Mouse (Mus musculus) colon, adult 2 months (tissue): ENCODE measurements around the gene Gm37240. TPM values are rescaled to one million over a fixed set of nuclear protein-coding genes. Genes with fewer than 3 reads are reported as not detected.

Experiments used
- polyA plus RNA-seq: library from polyadenylated mRNA; depleted of rRNA; stranded (reverse); fragments of >200 nt; gene quantifications from 2 replicates; pipeline ENCODE4 v1.2.3, GENCODE M21; 2012; rRNA removed

Gene Gm37240
- 31.5 and 33.9 TPM in 2 replicates for polyA plus RNA-seq

DNA sequence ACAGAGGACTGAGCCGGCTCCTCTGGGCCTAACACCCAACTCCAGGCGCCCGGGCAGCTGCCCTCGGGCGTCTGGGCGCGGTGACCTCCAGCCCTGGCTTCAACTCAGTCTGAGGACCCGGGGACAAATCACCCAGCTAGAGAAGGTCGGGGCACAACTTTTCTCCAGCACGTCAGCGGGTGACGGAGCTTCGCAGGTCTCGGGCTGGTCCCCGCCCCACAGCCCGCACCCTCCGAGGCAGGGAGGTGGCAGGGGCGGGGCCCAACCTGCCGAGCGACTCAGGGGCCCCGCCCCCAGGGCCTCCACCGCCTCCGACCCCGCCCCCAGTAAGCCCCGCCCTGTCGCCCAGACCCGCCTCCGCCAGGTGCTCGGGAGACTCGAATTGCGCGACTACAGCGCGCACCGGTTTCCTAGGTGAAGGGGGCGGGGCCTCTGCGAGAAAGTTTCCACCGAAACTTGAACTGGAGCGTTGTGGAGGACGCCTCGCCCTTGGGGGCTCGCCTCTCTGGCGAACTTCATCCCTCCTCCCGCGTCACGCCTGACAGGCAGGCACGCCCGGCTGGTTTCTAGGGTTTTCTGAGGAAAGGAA is at the start of gene Gm37240, which contains the start of gene Glt28d2:
Gene Gm37240, minus strand, starts transcription at position 280 of the 589 bp plus-strand sequence.
Gene Glt28d2, minus strand, starts transcription at position 278 of the 589 bp plus-strand sequence.

GRCm38 (mm10) chr3:85817191-85817590 is 70.1 kb downstream of the Gm37240 start, which contains the start of gene Fam160a1:
TSS of gene Fam160a1 (minus strand) at chr3:85817291.

GRCm38 (mm10) chr3:85573864-85574830 is 313.2 kb downstream of the Gm37240 start, which contains the start of gene Gatb:
TSS of gene Gatb (plus strand) at chr3:85574119.

GRCm38 (mm10) chr3:84814762-84815381 is 1072.4 kb downstream of the Gm37240 start, which contains the start of gene Fbxw7:
TSS of gene Fbxw7 (plus strand) at chr3:84815268.

DNA sequence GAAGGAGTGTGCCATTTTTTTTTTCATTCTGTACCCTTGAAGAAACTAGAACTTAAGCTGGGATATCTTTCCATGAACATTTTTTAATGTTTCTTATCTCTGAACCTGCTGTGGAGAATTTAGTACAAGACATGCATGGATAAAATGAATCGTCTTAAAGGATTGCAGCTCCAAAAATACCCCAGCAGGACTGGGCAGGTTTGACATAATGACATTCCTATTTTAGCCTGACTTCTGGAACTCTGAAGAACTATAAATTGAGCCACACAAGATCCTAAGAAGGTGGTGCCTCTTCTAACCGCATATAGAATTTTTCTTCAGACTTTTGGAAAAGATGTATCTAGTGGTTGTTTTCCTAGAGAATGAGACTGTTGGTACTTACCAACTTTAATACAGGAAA is 1294.0 kb downstream of the Gm37240 start, which contains the start of gene Tigd4:
Gene Tigd4, plus strand, starts transcription at position 301 of the 400 bp plus-strand sequence.

DNA sequence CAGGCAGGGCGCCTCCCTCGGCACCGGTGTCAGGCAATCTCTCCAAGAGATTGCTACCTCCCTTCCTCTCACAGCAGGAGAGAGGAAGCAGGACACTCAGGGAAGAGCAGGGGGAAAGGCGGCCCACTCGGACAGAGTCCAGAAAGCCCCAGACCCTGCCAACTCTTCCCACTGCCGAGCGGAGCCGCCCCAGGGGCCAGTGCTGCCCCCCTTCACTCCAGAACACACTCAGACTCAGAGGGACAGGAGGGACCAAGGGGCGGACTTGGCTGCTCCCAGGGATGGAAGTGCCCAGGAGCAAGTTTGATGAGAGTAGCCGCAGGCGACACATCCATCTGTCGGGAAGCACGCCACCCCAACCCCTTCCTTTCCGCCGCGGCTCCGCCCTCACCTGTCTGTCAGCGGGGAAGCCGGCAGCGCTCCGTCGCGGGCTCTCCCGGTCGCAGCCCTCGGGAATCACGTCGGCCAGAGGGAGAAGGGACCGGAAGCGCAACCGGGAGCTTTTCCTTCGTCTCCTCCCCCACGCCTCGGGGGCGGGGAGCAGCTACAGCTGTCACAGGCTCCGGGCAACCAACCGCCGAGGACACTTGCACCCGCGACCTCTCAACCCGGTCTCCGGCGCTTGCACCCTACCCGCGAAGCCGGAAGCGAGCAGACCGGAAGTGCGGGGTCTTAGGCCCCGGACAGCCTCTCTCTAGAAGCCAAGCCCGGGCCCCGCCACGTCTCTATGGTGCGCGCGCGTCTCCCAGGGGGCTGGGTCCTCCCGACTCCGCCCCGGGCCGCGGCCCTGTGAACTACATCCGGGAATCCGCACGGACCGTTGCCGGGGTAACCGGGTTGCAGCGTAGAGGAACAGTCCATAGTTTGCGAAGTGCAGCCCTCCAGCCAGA is 1305.0 kb downstream of the Gm37240 start, which contains the start of gene Arfip1:
Gene Arfip1, minus strand, starts transcription at position 603 of the 890 bp plus-strand sequence.

GRCm38 (mm10) chr3:84480006-84480897 is 1407.1 kb downstream of the Gm37240 start, which contains the start of gene Fhdc1:
TSS of gene Fhdc1 (minus strand) at chr3:84480429.

Other genes with a start within 250 kb of the Gm37240 start
- 11.5 and 12.8 TPM in 2 replicates for gene Fam160a1, start 70.2 kb downstream of the Gm37240 start, polyA plus RNA-seq
- gene Glt28d2, start within 50 bp of the Gm37240 start, polyA plus RNA-seq: 1.1 and 2.7 TPM in 2 replicates
- 159 and 169 TPM in 2 replicates for gene Sh3d19, start 83.6 kb upstream of the Gm37240 start, polyA plus RNA-seq
- not detected in 2 replicates for gene Prss48, start 115.0 kb upstream of the Gm37240 start, polyA plus RNA-seq